Mouse (Mus musculus) G1E (cell line): ENCODE measurements at regions not wholly inside any gene's neighbourhood (a gene's known extent, or its start where the extent isn't known, plus 50 kb on each side); places are given as distances from the start of the nearest gene placed in this dataset.

Experiments
- CTCF ChIP-seq: IDR thresholded peaks from 2 replicates; pipeline ENCODE4 v1.5.1; 2012; ENCODE audit warnings: low read depth, low read length, inconsistent platforms, mixed read lengths
- GATA1 ChIP-seq: IDR thresholded peaks from 2 replicates; pipeline ENCODE4 v1.6.1; 2012; ENCODE audit warnings: borderline replicate concordance, low read length, inconsistent platforms, mixed read lengths
- GATA2 ChIP-seq: IDR thresholded peaks from 2 replicates; pipeline ENCODE4 v1.6.1; 2012; ENCODE audit warnings: low read depth, low read length, inconsistent platforms, borderline replicate concordance
- TAL1 ChIP-seq: conservative IDR thresholded peaks from 2 replicates; pipeline ENCODE4 v1.6.1; 2012; ENCODE audit warnings: low read depth, low read length, inconsistent platforms, mixed read lengths

DNA sequence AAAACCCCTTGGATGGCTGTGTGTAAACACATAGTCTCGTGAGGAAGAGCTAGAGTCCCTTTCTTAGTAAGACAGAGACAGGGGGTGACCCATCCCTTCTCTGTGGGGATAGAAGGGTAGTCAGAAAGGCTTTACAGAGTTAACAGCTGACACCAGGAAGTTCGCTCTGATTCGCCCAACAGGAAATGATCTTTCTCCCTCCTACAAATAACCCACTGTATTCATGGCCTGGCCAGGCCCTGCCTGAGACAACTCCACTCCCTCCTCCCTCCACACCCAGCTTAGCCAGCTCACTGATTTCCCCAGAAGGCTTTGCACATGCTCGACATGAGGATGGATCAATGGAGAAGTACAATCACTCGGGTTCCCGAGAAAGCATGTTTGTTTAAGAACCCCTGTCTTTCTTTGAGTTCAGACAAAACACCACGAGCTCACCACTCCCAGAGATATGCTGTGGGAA lies 113.4 kb downstream of the Gm826 start:
- TF ChIP-seq CTCF (no peak), GATA2 (no peak), GATA1 (no peak), TAL1 (no peak)
